Mouse (Mus musculus) intestine, postnatal 0 days (tissue): ENCODE data around the gene Gm8265. TPM values are rescaled to one million over a fixed set of nuclear protein-coding genes. Genes with fewer than 3 reads are reported as not detected.
"Not testable (repeated sequence)": the region's sequence is repeated elsewhere in the genome, so short reads cannot be mapped to it uniquely, and the experiment has no call there.

Source experiments
- ATAC-seq: fragments of 200-750 bp; cut with Nextera tagmentation; 2 replicates; pipeline ENCODE4 v1.8.0; 2017; ENCODE audit warnings: mild to moderate bottlenecking, moderate TSS enrichment, moderate library complexity
- H3K27ac ChIP-seq: fragments of 300-500 bp; sonication (generic); 2 replicates; pipeline ENCODE4 v1.5.1; 2014; ENCODE audit warnings: mild to moderate bottlenecking, low read depth, low read length, moderate library complexity
- H3K27me3 ChIP-seq: fragments of 300-500 bp; sonication (generic); replicated peaks from 2 replicates; pipeline ENCODE4 v1.6.1; 2014; ENCODE audit warnings: low read length, mixed read lengths; ENCODE audit not compliant: control insufficient read depth, insufficient read depth
- H3K36me3 ChIP-seq: fragments of 300-500 bp; sonication (generic); 2 replicates; pipeline ENCODE4 v1.6.1; 2014; ENCODE audit warnings: mild to moderate bottlenecking, moderate library complexity; ENCODE audit not compliant: control insufficient read depth, insufficient read depth
- H3K4me1 ChIP-seq: fragments of 300-500 bp; sonication (generic); replicated peaks from 2 replicates; pipeline ENCODE4 v1.6.1; 2014; ENCODE audit warnings: antibody characterized with exemption, low read length, mixed read lengths; ENCODE audit not compliant: control insufficient read depth, insufficient read depth
- H3K4me2 ChIP-seq: fragments of 300-500 bp; sonication (generic); replicated peaks from 2 replicates; pipeline ENCODE4 v1.6.1; 2014; ENCODE audit warnings: low read depth, mild to moderate bottlenecking, moderate library complexity
- H3K4me3 ChIP-seq: fragments of 300-500 bp; sonication (generic); 2 replicates; pipeline ENCODE4 v1.5.1; 2014; ENCODE audit warnings: low read depth, low read length
- H3K9ac ChIP-seq: fragments of 300-500 bp; sonication (generic); 2 replicates; pipeline ENCODE4 v1.6.1; 2014; ENCODE audit warnings: mild to moderate bottlenecking, low read depth, low read length
- H3K9me3 ChIP-seq: fragments of 300-500 bp; sonication (generic); 2 replicates; pipeline ENCODE4 v1.6.1; 2016; ENCODE audit warnings: mixed run types; ENCODE audit not compliant: control insufficient read depth
- WGBS: fragments of 180-500 bp; shearing (Covaris S2); extraction: QIAGEN DNeasy Blood & Tissue Kit; methylation state at CpG from one replicate; pipeline ENCODE4 v1.1.7; 2014; 5-methylcytosine and 5-hydroxymethylcytosine counted together
- polyA plus RNA-seq: library from polyadenylated mRNA; unstranded; fragments of >200 nt; fragmentation: Nextera tagmentation; extraction: Ambion mirVana; gene quantifications from 2 replicates; pipeline ENCODE4 v1.2.1, GENCODE M21; 2015

The Gm8265 gene
- polyA plus RNA-seq = not detected in 2 replicates

DNA sequence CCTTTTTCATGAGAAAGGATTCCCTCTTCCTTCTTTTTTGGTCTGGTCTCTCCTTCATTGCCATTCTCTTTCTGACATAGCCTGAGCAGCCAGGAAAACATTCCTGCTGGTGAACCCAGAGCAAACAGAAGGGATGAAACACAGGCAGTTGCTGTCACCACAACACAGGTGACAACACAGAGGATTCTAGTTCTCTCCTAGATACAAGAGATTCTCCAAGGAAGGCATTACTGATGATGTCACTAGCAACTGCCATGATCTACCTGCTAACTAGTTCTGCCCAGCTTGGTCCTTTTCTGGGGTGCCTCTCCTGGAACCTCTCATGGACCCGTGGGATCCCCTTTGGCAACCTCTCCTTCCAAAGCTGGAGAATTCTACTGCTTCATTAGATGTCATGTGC is at the start of gene Gm8265:
Gm8265 (minus strand) TSS at position 101 of the 400 bp plus-strand sequence.
- not testable (repeated sequence) for H3K9me3 ChIP-seq, H3K4me3 ChIP-seq, H3K9ac ChIP-seq, ATAC-seq, H3K27me3 ChIP-seq, H3K36me3 ChIP-seq, H3K4me1 ChIP-seq, H3K27ac ChIP-seq, H3K4me2 ChIP-seq
- no CpG with 5 or more reads among the region's 1 CpGs for WGBS

Other genes starting within 250 kb of the Gm8265 start
- 0.25 TPM in 1 of 2 replicates, not detected in the other for gene Gm3500, start 244.0 kb downstream of the Gm8265 start, polyA plus RNA-seq
- gene Gm3194, start 177.6 kb downstream of the Gm8265 start, polyA plus RNA-seq = 0.25 and 0.30 TPM in 2 replicates
- not detected in 2 replicates for gene Gm8246, start 155.2 kb downstream of the Gm8265 start, polyA plus RNA-seq
- not detected in 2 replicates for gene Gm3187, start 148.8 kb downstream of the Gm8265 start, polyA plus RNA-seq
- 0.26 TPM in 1 of 2 replicates, not detected in the other for gene Gm3488, start 131.4 kb downstream of the Gm8265 start, polyA plus RNA-seq
- not detected in 2 replicates for gene Gm3532, start 94.5 kb downstream of the Gm8265 start, polyA plus RNA-seq
- gene Gm9603, start 54.4 kb upstream of the Gm8265 start, polyA plus RNA-seq = not detected in 2 replicates
- 0.26 TPM in 1 of 2 replicates, not detected in the other for gene Gm3373, start 108.5 kb upstream of the Gm8265 start, polyA plus RNA-seq
- 0.25 and 0.30 TPM in 2 replicates for gene Gm3383, start 175.0 kb upstream of the Gm8265 start, polyA plus RNA-seq
- gene Gm3424, start 197.3 kb upstream of the Gm8265 start, polyA plus RNA-seq = not detected in 2 replicates
- gene Gm8237, start 247.4 kb upstream of the Gm8265 start, polyA plus RNA-seq = not detected in 2 replicates